Mouse (Mus musculus) heart, adult 2 months (tissue): ENCODE data around the gene Msi1.

ENCODE experiments used
- CTCF ChIP-seq: fragments of 200-600 bp; IDR thresholded peaks from 2 replicates; pipeline ENCODE4 v1.8.1; 2022; ENCODE audit warnings: antibody characterized with exemption, mild to moderate bottlenecking, moderate library complexity
- EP300 ChIP-seq: fragments of 200-500 bp; IDR thresholded peaks from 2 replicates; pipeline ENCODE4 v1.6.1; 2011; ENCODE audit warnings: low read depth, low read length, control low read depth; ENCODE audit not compliant: insufficient read depth

DNA sequence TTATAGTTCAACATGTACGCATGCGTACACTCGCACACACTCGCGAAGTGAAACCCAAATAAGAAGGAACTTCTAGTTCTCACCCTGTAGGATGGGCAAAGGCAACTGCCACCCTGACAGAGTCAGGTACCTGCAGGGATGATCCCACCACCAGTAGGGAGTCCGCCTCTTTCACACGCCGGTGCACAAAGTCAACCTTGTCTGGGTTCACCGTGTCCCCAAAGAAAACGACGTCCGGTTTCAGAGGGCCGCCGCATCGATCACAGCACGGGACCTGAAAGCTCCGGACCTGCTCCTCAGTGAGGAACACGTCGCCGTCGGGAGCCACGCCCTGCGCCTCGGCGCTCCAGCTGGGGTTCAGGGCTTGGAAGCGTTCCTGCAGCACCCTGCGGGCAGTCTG lies 50.7 kb downstream of the Msi1 start:
- TF ChIP-seq CTCF = no peak
- TF ChIP-seq EP300 = no peak
